Mouse (Mus musculus) kidney, adult 18-20 months (tissue): ENCODE data around the gene Slamf9.

ENCODE experiments used
- DNase-seq: peaks from one replicate; pipeline ENCODE4 v3.0.0; 2021

Slamf9 gene

DNA sequence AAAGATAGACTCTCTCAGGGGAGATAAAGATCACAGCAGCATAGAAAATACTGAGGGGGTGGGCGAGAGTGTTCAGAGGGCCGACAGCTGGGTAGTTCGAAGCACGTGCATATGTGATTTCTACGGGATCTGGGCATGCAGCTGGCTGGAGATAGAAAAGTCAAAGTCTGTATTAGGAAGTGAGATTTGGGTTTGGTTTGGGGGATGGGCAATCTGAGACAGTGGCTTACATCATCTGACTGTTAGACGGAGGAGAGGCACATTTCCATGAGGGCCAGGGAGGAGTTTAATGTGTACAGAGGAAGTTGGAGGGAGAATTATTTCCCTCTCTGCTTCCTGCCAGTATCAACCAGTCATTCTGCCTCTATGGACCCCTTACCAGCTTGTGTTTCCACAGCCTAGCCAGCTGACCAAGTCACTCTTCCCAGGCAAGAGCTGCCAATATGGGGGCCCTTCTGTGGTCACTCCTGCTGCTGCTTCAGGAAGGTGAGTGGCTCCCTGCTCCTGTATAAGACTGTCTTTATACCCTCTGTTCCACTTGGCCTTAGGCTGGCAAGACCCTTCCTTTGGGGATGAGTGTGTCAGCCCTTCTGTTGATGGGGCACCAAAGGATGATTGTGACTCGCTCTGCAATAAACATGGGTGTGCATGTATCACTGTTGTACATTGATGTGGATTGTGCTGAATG, at the start of gene Slamf9:
TSS of gene Slamf9 (plus strand) at position 305 of the 688 bp plus-strand sequence.
- DNase-seq = no peak

DNA sequence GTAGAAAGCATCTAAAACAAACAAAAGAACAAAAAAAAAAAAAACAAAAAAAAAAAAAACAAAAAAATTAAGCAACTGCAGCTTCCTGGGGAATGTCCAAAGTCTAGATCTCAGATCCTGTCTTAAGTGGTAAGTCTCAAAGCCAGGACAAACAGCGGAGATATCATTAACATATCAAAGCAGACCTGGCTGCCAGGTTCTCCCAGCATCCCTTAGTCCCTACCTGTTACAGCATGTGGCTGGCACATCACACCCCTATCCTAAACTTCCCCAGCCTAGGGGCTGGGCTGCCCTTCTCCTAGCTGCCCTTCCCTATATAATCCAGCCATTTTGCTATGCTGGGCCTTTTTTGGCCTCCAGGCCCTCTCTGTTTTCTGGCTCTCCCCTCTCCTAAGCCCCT, 48.7 kb upstream of the Slamf9 start:
- no peak for DNase-seq

DNA sequence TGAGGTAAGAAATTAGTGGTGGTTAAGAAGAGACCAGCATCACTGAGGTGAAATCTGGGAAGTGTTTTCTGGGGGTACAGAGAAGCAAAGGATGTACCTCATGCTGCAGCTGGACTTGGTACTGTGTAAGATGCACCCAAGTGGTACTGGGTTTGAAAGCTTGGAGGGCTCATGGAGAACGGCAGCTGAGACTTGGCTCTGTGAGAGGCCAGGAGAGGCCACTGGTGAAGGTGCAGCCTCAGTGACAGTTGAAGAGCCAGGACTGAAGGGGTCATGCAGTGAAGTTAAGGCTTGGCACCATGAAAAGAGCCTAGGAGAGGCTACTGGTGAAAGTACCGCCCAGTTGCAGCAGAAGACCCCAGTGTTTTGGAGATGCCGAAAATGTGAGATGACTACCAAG, 47.3 kb upstream of the Slamf9 start:
- DNase-seq = no peak

DNA sequence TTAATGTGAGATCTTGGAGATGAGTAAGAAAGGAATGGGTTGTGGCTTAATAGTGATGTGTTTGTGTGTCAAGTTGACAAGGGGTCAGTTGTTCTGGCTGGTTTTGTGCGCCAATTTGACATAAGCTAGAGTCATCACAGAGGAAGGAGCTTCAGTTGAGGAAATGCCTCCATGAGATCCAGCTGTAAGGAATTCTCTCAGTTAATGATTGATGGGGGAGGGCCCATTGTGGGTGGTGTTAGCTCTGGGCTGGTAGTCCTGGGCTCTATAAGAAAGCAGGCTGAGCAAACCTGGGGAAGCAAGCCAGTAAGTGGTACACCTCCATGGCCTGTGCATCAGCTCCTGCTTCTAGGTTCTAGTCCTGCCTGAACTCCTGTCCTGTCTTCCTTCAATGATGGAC, 46.5 kb upstream of the Slamf9 start:
- DNase-seq = no peak

- no peak for DNase-seq
These were observed 44.4 kb upstream of the Slamf9 start for GRCm38 (mm10) chr1:172430731-172431220.

GRCm38 (mm10) chr1:172431836-172432586, 43.1 kb upstream of the Slamf9 start:
- peak; percentile 53 for DNase-seq

DNA sequence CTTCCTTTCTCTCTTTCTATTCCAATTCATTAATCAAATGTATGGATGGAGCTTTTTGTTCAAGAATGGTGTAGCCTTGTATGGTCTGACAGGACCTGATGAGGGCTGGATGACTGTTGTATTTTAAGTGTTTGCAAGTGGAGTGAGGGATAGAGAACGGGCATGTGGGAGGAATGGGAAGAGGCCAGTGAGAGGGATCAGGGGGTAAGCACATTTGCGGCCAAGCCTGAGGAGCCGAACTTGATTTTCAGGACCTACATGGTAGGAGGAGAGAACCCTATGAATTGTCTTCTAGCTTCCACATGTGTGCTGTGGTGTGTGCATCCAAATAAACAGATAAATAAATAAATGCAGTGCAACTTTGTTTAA, 42.6 kb upstream of the Slamf9 start:
- no peak for DNase-seq

- DNase-seq = no peak
These were observed 41.9 kb upstream of the Slamf9 start for GRCm38 (mm10) chr1:172433012-172433850.

GRCm38 (mm10) chr1:172433851-172434165, 41.4 kb upstream of the Slamf9 start:
- no peak for DNase-seq

GRCm38 (mm10) chr1:172436785-172437184, 38.4 kb upstream of the Slamf9 start:
- DNase-seq = no peak

- DNase-seq = no peak
These were observed 36.5 kb upstream of the Slamf9 start for GRCm38 (mm10) chr1:172438621-172439020.

GRCm38 (mm10) chr1:172440521-172440920, 34.6 kb upstream of the Slamf9 start:
- DNase-seq = no peak

GRCm38 (mm10) chr1:172441935-172442445, 33.2 kb upstream of the Slamf9 start:
- DNase-seq = no peak

DNA sequence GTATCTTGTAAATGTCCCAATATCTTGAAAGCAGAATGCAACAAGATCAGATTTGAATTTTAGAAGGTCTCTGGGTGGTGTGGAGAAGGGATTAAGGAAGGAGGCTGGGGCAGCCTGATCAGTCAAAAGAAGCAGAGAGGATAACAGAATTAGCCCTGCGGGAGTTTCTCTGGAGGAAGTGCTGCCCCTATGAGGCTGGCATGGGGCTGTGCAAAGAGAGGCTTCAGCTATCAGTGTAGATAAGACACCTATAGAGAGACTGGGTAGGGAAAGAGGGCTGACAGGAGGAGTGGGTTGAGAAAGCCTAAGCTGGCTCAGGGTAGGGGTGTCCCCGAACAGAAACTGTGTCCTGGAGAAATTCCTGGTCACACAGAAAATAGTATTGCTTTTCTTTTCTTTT, 24.9 kb upstream of the Slamf9 start:
- DNase-seq = no peak

- no peak for DNase-seq
These were observed 24.2 kb upstream of the Slamf9 start for GRCm38 (mm10) chr1:172450848-172451470.

DNA sequence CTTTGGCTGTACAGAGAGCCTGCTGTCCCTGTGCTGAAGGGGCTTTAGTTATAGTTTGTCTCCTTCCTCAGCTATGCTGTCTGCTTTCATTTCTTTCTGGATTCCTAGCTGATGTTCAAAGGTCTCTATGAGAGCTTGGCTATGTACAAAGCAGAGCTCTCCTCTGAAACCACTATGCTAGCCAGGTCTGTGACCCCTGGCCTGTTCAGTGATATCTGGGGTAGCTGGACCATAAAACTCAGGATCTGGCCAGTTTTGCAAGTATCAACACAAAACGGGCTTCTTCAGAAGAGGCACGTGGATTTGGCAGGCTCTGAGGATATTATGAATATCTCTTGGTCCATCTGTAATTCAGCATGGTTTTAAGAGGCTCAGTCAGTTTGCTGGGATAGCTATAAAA, 22.2 kb upstream of the Slamf9 start:
- no peak for DNase-seq

- no peak for DNase-seq
These were observed 21.3 kb upstream of the Slamf9 start for GRCm38 (mm10) chr1:172453810-172454209.

DNA sequence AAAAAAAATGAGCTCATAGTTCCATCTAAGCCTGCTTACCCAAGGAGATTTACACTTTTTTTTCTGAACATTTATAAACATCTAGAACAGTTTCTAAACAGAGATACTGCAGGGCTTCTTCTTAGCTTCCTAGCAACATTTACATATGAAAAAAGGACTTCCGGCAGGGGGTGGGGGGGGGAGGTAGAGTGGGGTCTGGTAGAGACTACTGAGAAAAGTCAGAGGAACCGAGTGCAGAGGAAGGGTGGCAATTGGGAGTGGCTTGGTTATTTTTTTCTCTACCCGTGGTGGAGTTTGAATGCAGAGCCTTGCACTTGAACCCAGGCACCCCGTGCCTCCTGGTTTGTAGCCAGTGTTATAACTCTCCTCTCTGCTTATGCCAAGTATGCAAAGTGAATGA, 19.7 kb upstream of the Slamf9 start:
- DNase-seq = no peak

DNA sequence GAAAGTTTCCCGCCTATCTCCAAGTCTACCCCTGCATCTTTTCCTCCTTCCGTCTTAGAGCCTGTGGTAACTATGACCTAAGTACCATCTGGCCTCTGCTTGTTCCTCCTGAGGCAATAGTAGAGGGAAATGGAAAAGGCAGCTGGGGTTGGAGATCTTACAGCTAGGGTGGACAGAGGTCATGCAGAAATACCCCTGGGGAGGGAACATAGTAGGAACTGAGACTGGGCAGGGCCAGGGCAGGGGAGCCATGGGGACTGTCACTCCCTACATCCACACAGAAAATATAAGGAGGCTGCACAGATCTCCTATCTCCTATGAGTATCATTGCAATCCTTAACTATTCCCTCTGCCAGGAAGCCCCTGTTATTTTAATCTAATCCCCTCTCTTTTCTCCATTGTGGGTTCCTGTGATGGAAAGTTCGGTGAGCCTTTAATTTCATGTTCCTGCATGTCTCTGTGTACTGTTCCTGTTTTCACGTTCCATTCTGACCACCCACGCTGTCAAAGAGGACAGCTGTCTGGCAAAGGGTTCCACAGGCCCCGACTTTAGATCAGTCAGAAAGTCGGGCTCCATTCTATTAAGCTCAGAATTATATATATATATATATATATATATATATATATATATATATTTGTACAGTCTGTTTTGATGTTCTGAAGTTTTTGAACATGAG, 19.0 kb upstream of the Slamf9 start:
- DNase-seq = no peak

- no peak for DNase-seq
These were observed 18.0 kb upstream of the Slamf9 start for GRCm38 (mm10) chr1:172457196-172457595.

DNA sequence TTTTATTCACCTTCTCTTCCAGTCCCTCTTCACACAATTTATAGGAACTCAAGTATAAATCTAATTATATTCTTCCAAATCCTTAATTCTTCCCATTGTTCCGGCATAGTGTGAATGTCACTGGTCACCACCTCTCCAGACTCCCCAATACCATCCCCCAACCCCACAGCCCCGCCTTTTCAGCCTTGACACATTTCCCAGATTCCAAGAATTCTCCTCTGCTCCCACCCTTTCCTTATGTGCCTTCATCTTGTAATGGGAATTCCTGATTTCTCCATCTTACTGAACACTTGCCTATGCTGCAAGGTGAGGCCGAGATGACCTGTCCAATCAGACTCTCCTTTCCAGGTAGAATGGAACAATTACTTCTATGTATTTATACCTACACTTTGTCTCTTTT, 17.1 kb upstream of the Slamf9 start:
- DNase-seq = no peak

DNA sequence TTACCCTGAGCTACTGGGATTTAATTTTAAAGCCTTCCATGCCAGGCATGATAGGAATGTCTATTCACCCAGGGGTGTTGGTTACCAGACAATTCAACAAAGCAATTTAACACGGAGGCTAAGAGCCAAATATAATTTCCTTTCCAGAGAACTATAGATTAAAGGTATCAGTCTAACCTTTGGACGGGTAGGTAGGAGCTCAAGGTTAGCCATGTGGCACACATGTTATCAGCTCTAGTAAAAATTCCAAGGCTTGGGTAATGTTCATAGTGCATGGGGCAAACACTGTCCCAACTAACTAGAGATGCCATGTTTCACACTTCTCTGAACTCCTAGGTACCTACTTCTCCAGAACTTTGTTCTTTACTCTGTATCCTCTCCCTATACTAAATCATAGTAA, 13.6 kb upstream of the Slamf9 start:
- no peak for DNase-seq
